Mouse (Mus musculus): ENCODE results near the gene Trim8.

Trim8 gene

GRCm38 (mm10) chr19:46523480-46524151 lies 22.1 kb downstream of the Trim8 start:
- DNase-seq (ENCODE audit: low spot score in 2 of 2) = peak in 1 of 2 experiments; percentile 66

GRCm38 (mm10) chr19:46524152-46524544 lies 22.6 kb downstream of the Trim8 start:
- DNase-seq (ENCODE audit: low spot score in 2 of 2) = no peak

GRCm38 (mm10) chr19:46524601-46525321 lies 23.3 kb downstream of the Trim8 start:
- no peak for DNase-seq (ENCODE audit: low spot score in 2 of 2)

GRCm38 (mm10) chr19:46525691-46526631 lies 24.5 kb downstream of the Trim8 start:
- no peak for DNase-seq (ENCODE audit: low spot score in 2 of 2)

- no peak for DNase-seq (ENCODE audit: low spot score in 2 of 2)
Measured at GRCm38 (mm10) chr19:46527632-46528528, 26.4 kb downstream of the Trim8 start.

GRCm38 (mm10) chr19:46528529-46529213 lies 27.2 kb downstream of the Trim8 start:
- DNase-seq (ENCODE audit: low spot score in 2 of 2) = peak in 1 of 2 experiments; percentile 56

GRCm38 (mm10) chr19:46529601-46530448 lies 28.3 kb downstream of the Trim8 start:
- no peak for DNase-seq (ENCODE audit: low spot score in 2 of 2)

GRCm38 (mm10) chr19:46530449-46530990 lies 29.0 kb downstream of the Trim8 start:
- DNase-seq (ENCODE audit: low spot score in 2 of 2) = no peak

GRCm38 (mm10) chr19:46531071-46532030 lies 29.8 kb downstream of the Trim8 start:
- DNase-seq (ENCODE audit: low spot score in 2 of 2) = no peak

GRCm38 (mm10) chr19:46532031-46532688 lies 30.7 kb downstream of the Trim8 start:
- DNase-seq (ENCODE audit: low spot score in 2 of 2) = no peak

- DNase-seq (ENCODE audit: low spot score in 2 of 2) = no peak
Measured at GRCm38 (mm10) chr19:46533066-46533465, 31.6 kb downstream of the Trim8 start.

- DNase-seq (ENCODE audit: low spot score in 2 of 2) = no peak
Measured at GRCm38 (mm10) chr19:46533525-46533924, 32.0 kb downstream of the Trim8 start.

- DNase-seq (ENCODE audit: low spot score in 2 of 2) = no peak
Measured at GRCm38 (mm10) chr19:46534542-46535098, 33.1 kb downstream of the Trim8 start.

- DNase-seq (ENCODE audit: low spot score in 2 of 2) = no peak
Measured at GRCm38 (mm10) chr19:46537357-46537756, 35.9 kb downstream of the Trim8 start.

GRCm38 (mm10) chr19:46538213-46538612 lies 36.7 kb downstream of the Trim8 start:
- no peak for DNase-seq (ENCODE audit: low spot score in 2 of 2)

GRCm38 (mm10) chr19:46542750-46543149 lies 41.2 kb downstream of the Trim8 start:
- DNase-seq (ENCODE audit: low spot score in 2 of 2) = no peak

- no peak for DNase-seq (ENCODE audit: low spot score in 2 of 2)
Measured at GRCm38 (mm10) chr19:46547565-46547964, 46.1 kb downstream of the Trim8 start.

All from cerebellum, postnatal 4 days (tissue).